Mouse (Mus musculus): ENCODE results near the gene Numbl.

GRCm38 (mm10) chr7:27271423-27271822 lies 13.2 kb downstream of the Numbl start:
- no peak for TF ChIP-seq POLR2A (IDR thresholded peaks at IDR 0.05; ENCODE audit: low read depth, low read length)
- peak in 1 of 2 experiments; percentile 23; a peak in 1 of 4 replicates for TF ChIP-seq CTCF (conservative IDR thresholded peaks at IDR 0.05 in 1 of 2, IDR thresholded peaks at IDR 0.05 in 1 of 2; ENCODE audit: low read depth in 2 of 2, low read length in 2 of 2)
- TF ChIP-seq MYC (IDR thresholded peaks at IDR 0.05; ENCODE audit: low read depth, low read length) = no peak
- no peak for TF ChIP-seq CHD1 (IDR thresholded peaks at IDR 0.05; ENCODE audit: low read depth, low read length)
- no peak for TF ChIP-seq POLR2AphosphoS2 (IDR thresholded peaks at IDR 0.05; ENCODE audit: low read depth, low read length)
- no peak for TF ChIP-seq ETS1 (conservative IDR thresholded peaks at IDR 0.05; ENCODE audit: low read depth, low read length)
- TF ChIP-seq SIN3A (IDR thresholded peaks at IDR 0.05; ENCODE audit: low read length) = no peak
- TF ChIP-seq ELF1 (IDR thresholded peaks at IDR 0.05; ENCODE audit: low read depth, low read length) = no peak
- TF ChIP-seq EP300 (IDR thresholded peaks at IDR 0.05; ENCODE audit: low read length) = no peak
- no peak for TF ChIP-seq MAX (IDR thresholded peaks at IDR 0.05; ENCODE audit: low read length)
